Comparison of ENCODE assay signal across 9 mouse cellular contexts in the genomic region with DNA sequence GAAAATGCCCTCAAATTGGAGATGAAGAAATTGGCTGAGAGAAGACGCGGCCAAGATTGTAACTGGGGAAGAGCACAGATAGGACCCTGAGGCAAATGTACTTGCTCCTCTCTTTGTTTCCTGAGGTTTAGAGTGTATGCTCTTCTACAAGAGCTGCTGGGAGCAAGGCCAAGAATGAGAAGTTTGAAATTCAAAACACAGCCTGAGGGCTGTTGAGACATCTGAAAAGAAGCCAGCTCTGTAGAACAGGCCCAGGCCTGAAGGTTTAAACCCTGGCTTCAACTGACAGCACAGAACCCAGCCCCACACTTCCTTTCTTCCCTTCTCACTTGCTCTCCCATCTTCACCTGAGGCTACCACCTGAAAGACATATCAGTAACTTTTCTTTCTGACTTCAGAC. TPM values are rescaled to one million over a fixed set of nuclear protein-coding genes. Genes with fewer than 3 reads are reported as not detected.
DNase-seq lines count a peak whose midpoint lies in the region; ATAC-seq lines count a peak whose summit lies in the region.
"Had no signal": no experiment of that assay in that cellular context is flagged by ENCODE, and none has a peak within 500 bp of the region (broad histone marks: within the 10 kb centered on the region; RNA-seq: fewer than 3 reads in every experiment).

No protein-coding gene starts in this region.

- peaks cover 59% of the 10 kb centered on the region for H3K36me3 ChIP-seq in heart, embryonic 10.5 days
- peaks cover 38% of the 10 kb centered on the region for H3K36me3 ChIP-seq in midbrain, embryonic 16.5 days (ENCODE audit: control insufficient read depth, insufficient read depth, low read length)
- H3K36me3 ChIP-seq in midbrain, embryonic 11.5 days (ENCODE audit: control insufficient read depth, insufficient read depth, low read length), result peaks cover 27% of the 10 kb centered on the region; the same call in 1 of the 2 replicates
- H3K36me3 ChIP-seq in limb, embryonic 15.5 days, result peaks cover 45% of the 10 kb centered on the region
- peaks cover 23% of the 10 kb centered on the region; the same call in 1 of the 2 replicates for H3K36me3 ChIP-seq in stomach, embryonic 16.5 days (ENCODE audit: control insufficient read depth, insufficient read depth, low read length)
- peaks cover 31% of the 10 kb centered on the region for H3K36me3 ChIP-seq in forebrain, embryonic 16.5 days (ENCODE audit: control insufficient read depth, insufficient read depth)

- no peak overlapping the region for H3K4me3 ChIP-seq in heart, embryonic 10.5 days
- no peak overlapping the region for H3K4me3 ChIP-seq in midbrain, embryonic 16.5 days (ENCODE audit: low read depth, low read length)
- no peak overlapping the region for H3K4me3 ChIP-seq in midbrain, embryonic 11.5 days (ENCODE audit: low read depth, low read length)
- no peak overlapping the region for H3K4me3 ChIP-seq in limb, embryonic 15.5 days
- H3K4me3 ChIP-seq in stomach, embryonic 16.5 days (replicated peaks; ENCODE audit: low read length), result no peak overlapping the region
- H3K4me3 ChIP-seq in forebrain, embryonic 16.5 days (replicated peaks; ENCODE audit: low read length), result no peak overlapping the region

- H3K27me3 ChIP-seq in heart, embryonic 10.5 days (ENCODE audit: insufficient read depth, poor library complexity, severe bottlenecking), result no peaks in the 10 kb centered on the region
- H3K27me3 ChIP-seq in midbrain, embryonic 16.5 days (ENCODE audit: control insufficient read depth, insufficient read depth, low read depth, low read length), result no peaks in the 10 kb centered on the region
- no peaks in the 10 kb centered on the region for H3K27me3 ChIP-seq in midbrain, embryonic 11.5 days (ENCODE audit: control insufficient read depth, insufficient read depth, low read length)
- H3K27me3 ChIP-seq in limb, embryonic 15.5 days, result no peaks in the 10 kb centered on the region
- no peaks in the 10 kb centered on the region for H3K27me3 ChIP-seq in stomach, embryonic 16.5 days (ENCODE audit: control insufficient read depth, insufficient read depth, low read length)
- no peaks in the 10 kb centered on the region for H3K27me3 ChIP-seq in forebrain, embryonic 16.5 days (replicated peaks; ENCODE audit: control insufficient read depth, insufficient read depth, low read length)

- 97% methylated on average over 2 of the region's 2 CpGs for WGBS in heart, embryonic 10.5 days
- 75% methylated on average over 2 of the region's 2 CpGs for WGBS in midbrain, embryonic 16.5 days
- 92% methylated on average over 2 of the region's 2 CpGs for WGBS in midbrain, embryonic 11.5 days
- WGBS in limb, embryonic 15.5 days, result 72% methylated on average over 2 of the region's 2 CpGs
- WGBS in stomach, embryonic 16.5 days, result 69% methylated on average over 2 of the region's 2 CpGs
- 74% methylated on average over 2 of the region's 2 CpGs for WGBS in forebrain, embryonic 16.5 days

- no peaks in the 10 kb centered on the region for H3K9me3 ChIP-seq in heart, embryonic 10.5 days
- H3K9me3 ChIP-seq in midbrain, embryonic 16.5 days (replicated peaks; ENCODE audit: control insufficient read depth, low read length, poor library complexity, severe bottlenecking), result no peaks in the 10 kb centered on the region
- H3K9me3 ChIP-seq in midbrain, embryonic 11.5 days (ENCODE audit: control insufficient read depth, low read length), result no peaks in the 10 kb centered on the region
- no peaks in the 10 kb centered on the region for H3K9me3 ChIP-seq in limb, embryonic 15.5 days
- no peaks in the 10 kb centered on the region for H3K9me3 ChIP-seq in stomach, embryonic 16.5 days (replicated peaks; ENCODE audit: control insufficient read depth, low read length)
- H3K9me3 ChIP-seq in forebrain, embryonic 16.5 days (ENCODE audit: control insufficient read depth, low read length), result no peaks in the 10 kb centered on the region

- 0 out of 2 replicates have a peak overlapping the region, but pooled peaks have one; percentile 3 for H3K4me2 ChIP-seq in midbrain, embryonic 16.5 days (ENCODE audit: low read length)
- H3K4me2 ChIP-seq in midbrain, embryonic 11.5 days, result no peak overlapping the region
- 0 out of 2 replicates have a peak overlapping the region, but pooled peaks have one; percentile 8 for H3K4me2 ChIP-seq in limb, embryonic 15.5 days
- H3K4me2 ChIP-seq in stomach, embryonic 16.5 days (ENCODE audit: low read depth, low read length), result no peak overlapping the region
- no peak overlapping the region for H3K4me2 ChIP-seq in forebrain, embryonic 16.5 days (ENCODE audit: low read length)

- peaks cover 18% of the 10 kb centered on the region for H3K4me1 ChIP-seq in heart, embryonic 10.5 days
- H3K4me1 ChIP-seq in midbrain, embryonic 16.5 days (ENCODE audit: control insufficient read depth, insufficient read depth, low read length), result peaks cover 32% of the 10 kb centered on the region
- peaks cover 16% of the 10 kb centered on the region for H3K4me1 ChIP-seq in midbrain, embryonic 11.5 days (ENCODE audit: control insufficient read depth, insufficient read depth, low read length)
- peaks cover 31% of the 10 kb centered on the region for H3K4me1 ChIP-seq in limb, embryonic 15.5 days
- peaks cover 26% of the 10 kb centered on the region for H3K4me1 ChIP-seq in stomach, embryonic 16.5 days (ENCODE audit: control insufficient read depth, insufficient read depth, low read length)
- peaks cover 35% of the 10 kb centered on the region for H3K4me1 ChIP-seq in forebrain, embryonic 16.5 days (replicated peaks; ENCODE audit: control insufficient read depth, insufficient read depth, low read length)

- DNase-seq in heart, adult 18-20 months, result peak; percentile 50 to 57
- no peak for DNase-seq in heart, embryonic 10.5 days (ENCODE audit: low spot score)
- DNase-seq in midbrain, embryonic 11.5 days (ENCODE audit: low spot score, missing footprints), result no peak
- DNase-seq in frontal cortex, postnatal 10 days (ENCODE audit: low spot score in 2 of 2), result no peak
- DNase-seq: kidney, adult 8-10 months had no signal

- no peak overlapping the region for H3K27ac ChIP-seq in heart, embryonic 10.5 days
- H3K27ac ChIP-seq in midbrain, embryonic 16.5 days (ENCODE audit: low read length), result 0 out of 2 replicates have a peak overlapping the region, but pooled peaks have one; percentile 37
- no peak overlapping the region for H3K27ac ChIP-seq in midbrain, embryonic 11.5 days (ENCODE audit: low read depth, low read length)
- peak overlapping the region; percentile 55 for H3K27ac ChIP-seq in limb, embryonic 15.5 days
- peak overlapping the region; percentile 74 for H3K27ac ChIP-seq in stomach, embryonic 16.5 days (ENCODE audit: low read length)
- no peak overlapping the region for H3K27ac ChIP-seq in forebrain, embryonic 16.5 days (ENCODE audit: low read length)

- no peak for ATAC-seq in midbrain, embryonic 16.5 days
- no peak for ATAC-seq in midbrain, embryonic 11.5 days (ENCODE audit: low FRiP score)
- ATAC-seq in limb, embryonic 15.5 days (ENCODE audit: insufficient number of reproducible peaks, low FRiP score, low TSS enrichment, low read depth), result no peak
- ATAC-seq in stomach, embryonic 16.5 days (ENCODE audit: insufficient read depth, low FRiP score), result no peak
- ATAC-seq in forebrain, embryonic 16.5 days, result no peak

- no peak overlapping the region for H3K9ac ChIP-seq in midbrain, embryonic 16.5 days (ENCODE audit: low read depth, low read length)
- H3K9ac ChIP-seq in midbrain, embryonic 11.5 days (ENCODE audit: low read length), result no peak overlapping the region
- H3K9ac ChIP-seq in limb, embryonic 15.5 days, result no peak overlapping the region
- peak overlapping the region; percentile 6; the same call in 1 of the 2 replicates for H3K9ac ChIP-seq in stomach, embryonic 16.5 days (ENCODE audit: low read length)
- no peak overlapping the region for H3K9ac ChIP-seq in forebrain, embryonic 16.5 days (replicated peaks; ENCODE audit: low read depth, low read length)

RNA-seq across cellular contexts. Expression of a gene that starts 13.1 kb away (rescaled TPM):
- total RNA-seq in heart, adult 18-20 months (2021), result 10 to 100 TPM; 42.4 to 48.1 TPM
- polyA plus RNA-seq in heart, embryonic 10.5 days (2016; fragmentation: Nextera tagmentation; extraction: Ambion mirVana), result 91.8 and 104 TPM in 2 replicates
- polyA plus RNA-seq in midbrain, embryonic 16.5 days (2015; fragmentation: Nextera tagmentation; extraction: Ambion mirVana), result 176 and 182 TPM in 2 replicates
- polyA plus RNA-seq in midbrain, embryonic 11.5 days (2014; fragmentation: Nextera tagmentation; extraction: Ambion mirVana), result 139 and 142 TPM in 2 replicates
- polyA plus RNA-seq in limb, embryonic 15.5 days (2015; fragmentation: Nextera tagmentation; extraction: Ambion mirVana), result 118 and 148 TPM in 2 replicates
- polyA plus RNA-seq in stomach, embryonic 16.5 days (2015; fragmentation: Nextera tagmentation; extraction: Ambion mirVana), result 111 and 116 TPM in 2 replicates
- 186 TPM in 2 replicates for polyA plus RNA-seq in forebrain, embryonic 16.5 days (2015; fragmentation: Nextera tagmentation; extraction: Ambion mirVana)

RNA-seq across cellular contexts. Expression of a gene that starts 25.6 kb away (rescaled TPM):
- total RNA-seq in heart, adult 18-20 months (2021), result 10 to 100 TPM; 18.8 to 22.3 TPM
- 76.6 and 101 TPM in 2 replicates for polyA plus RNA-seq in heart, embryonic 10.5 days (2016; fragmentation: Nextera tagmentation; extraction: Ambion mirVana)
- polyA plus RNA-seq in midbrain, embryonic 16.5 days (2015; fragmentation: Nextera tagmentation; extraction: Ambion mirVana), result 93.1 and 95.9 TPM in 2 replicates
- 74.2 and 83.7 TPM in 2 replicates for polyA plus RNA-seq in midbrain, embryonic 11.5 days (2014; fragmentation: Nextera tagmentation; extraction: Ambion mirVana)
- polyA plus RNA-seq in limb, embryonic 15.5 days (2015; fragmentation: Nextera tagmentation; extraction: Ambion mirVana), result 93.8 and 96.0 TPM in 2 replicates
- polyA plus RNA-seq in stomach, embryonic 16.5 days (2015; fragmentation: Nextera tagmentation; extraction: Ambion mirVana), result 83.0 and 83.5 TPM in 2 replicates
- 90.6 and 109 TPM in 2 replicates for polyA plus RNA-seq in forebrain, embryonic 16.5 days (2015; fragmentation: Nextera tagmentation; extraction: Ambion mirVana)

RNA-seq across cellular contexts. Expression of a gene that starts 30.5 kb away (rescaled TPM):
- under 1 TPM in 1 of 2 experiments, not detected in 1; 0.72 TPM for total RNA-seq in heart, adult 18-20 months (2021)
- 1.6 and 2.1 TPM in 2 replicates for polyA plus RNA-seq in heart, embryonic 10.5 days (2016; fragmentation: Nextera tagmentation; extraction: Ambion mirVana)
- polyA plus RNA-seq in midbrain, embryonic 16.5 days (2015; fragmentation: Nextera tagmentation; extraction: Ambion mirVana), result 1.2 and 1.8 TPM in 2 replicates
- polyA plus RNA-seq in midbrain, embryonic 11.5 days (2014; fragmentation: Nextera tagmentation; extraction: Ambion mirVana), result 1.5 and 2.7 TPM in 2 replicates
- polyA plus RNA-seq in limb, embryonic 15.5 days (2015; fragmentation: Nextera tagmentation; extraction: Ambion mirVana), result 1.7 and 2.3 TPM in 2 replicates
- polyA plus RNA-seq in stomach, embryonic 16.5 days (2015; fragmentation: Nextera tagmentation; extraction: Ambion mirVana), result 1.1 and 2.1 TPM in 2 replicates
- polyA plus RNA-seq in forebrain, embryonic 16.5 days (2015; fragmentation: Nextera tagmentation; extraction: Ambion mirVana), result 2.5 and 2.8 TPM in 2 replicates

RNA-seq across cellular contexts. Expression of a gene that starts 31.2 kb away (rescaled TPM):
- total RNA-seq in heart, adult 18-20 months (2021), result 10 to 100 TPM; 21.3 to 27.1 TPM
- polyA plus RNA-seq in heart, embryonic 10.5 days (2016; fragmentation: Nextera tagmentation; extraction: Ambion mirVana), result 83.1 and 91.1 TPM in 2 replicates
- 122 and 123 TPM in 2 replicates for polyA plus RNA-seq in midbrain, embryonic 16.5 days (2015; fragmentation: Nextera tagmentation; extraction: Ambion mirVana)
- polyA plus RNA-seq in midbrain, embryonic 11.5 days (2014; fragmentation: Nextera tagmentation; extraction: Ambion mirVana), result 85.6 and 94.7 TPM in 2 replicates
- 185 and 189 TPM in 2 replicates for polyA plus RNA-seq in limb, embryonic 15.5 days (2015; fragmentation: Nextera tagmentation; extraction: Ambion mirVana)
- 146 and 148 TPM in 2 replicates for polyA plus RNA-seq in stomach, embryonic 16.5 days (2015; fragmentation: Nextera tagmentation; extraction: Ambion mirVana)
- polyA plus RNA-seq in forebrain, embryonic 16.5 days (2015; fragmentation: Nextera tagmentation; extraction: Ambion mirVana), result 129 and 136 TPM in 2 replicates

RNA-seq across cellular contexts. Expression of a gene that starts 46.5 kb away (rescaled TPM):
- under 1 TPM in 1 of 2 experiments, not detected in 1; 0.10 TPM for total RNA-seq in heart, adult 18-20 months (2021)
- polyA plus RNA-seq in heart, embryonic 10.5 days (2016; fragmentation: Nextera tagmentation; extraction: Ambion mirVana), result 0.04 TPM in 1 of 2 replicates, not detected in the other
- polyA plus RNA-seq in midbrain, embryonic 16.5 days (2015; fragmentation: Nextera tagmentation; extraction: Ambion mirVana), result 0.53 and 0.65 TPM in 2 replicates
- polyA plus RNA-seq in midbrain, embryonic 11.5 days (2014; fragmentation: Nextera tagmentation; extraction: Ambion mirVana), result 0.04 TPM in 2 replicates
- 0.18 and 0.19 TPM in 2 replicates for polyA plus RNA-seq in limb, embryonic 15.5 days (2015; fragmentation: Nextera tagmentation; extraction: Ambion mirVana)
- polyA plus RNA-seq in stomach, embryonic 16.5 days (2015; fragmentation: Nextera tagmentation; extraction: Ambion mirVana), result 1.3 and 1.9 TPM in 2 replicates
- polyA plus RNA-seq in forebrain, embryonic 16.5 days (2015; fragmentation: Nextera tagmentation; extraction: Ambion mirVana), result 6.9 and 8.2 TPM in 2 replicates

Comparison
In these comparisons a context has a peak if more than half of its experiments do, and no peak if none do; other contexts are left out.
1. DNase-seq: peak in heart, adult 18-20 months (2 of 2); none in heart, embryonic 10.5 days (single experiment), midbrain, embryonic 11.5 days (single experiment) and frontal cortex, postnatal 10 days (0 of 2).
2. H3K27ac ChIP-seq: peak in midbrain, embryonic 16.5 days (single experiment), limb, embryonic 15.5 days (single experiment) and stomach, embryonic 16.5 days (single experiment); none in heart, embryonic 10.5 days (single experiment), midbrain, embryonic 11.5 days (single experiment) and forebrain, embryonic 16.5 days (single experiment).
3. H3K4me2 ChIP-seq: peak in midbrain, embryonic 16.5 days (single experiment) and limb, embryonic 15.5 days (single experiment); none in midbrain, embryonic 11.5 days (single experiment), stomach, embryonic 16.5 days (single experiment) and forebrain, embryonic 16.5 days (single experiment).